Mouse (Mus musculus) cerebellum, postnatal 25 days (tissue): ENCODE measurements around the gene Dcaf10.

Experiments
- DNase-seq, 2 experiments: peaks; one replicate each; pipeline ENCODE4 v3.0.0; 2021; ENCODE audit warnings: mixed read lengths in 2 of 2

Dcaf10 gene

DNA sequence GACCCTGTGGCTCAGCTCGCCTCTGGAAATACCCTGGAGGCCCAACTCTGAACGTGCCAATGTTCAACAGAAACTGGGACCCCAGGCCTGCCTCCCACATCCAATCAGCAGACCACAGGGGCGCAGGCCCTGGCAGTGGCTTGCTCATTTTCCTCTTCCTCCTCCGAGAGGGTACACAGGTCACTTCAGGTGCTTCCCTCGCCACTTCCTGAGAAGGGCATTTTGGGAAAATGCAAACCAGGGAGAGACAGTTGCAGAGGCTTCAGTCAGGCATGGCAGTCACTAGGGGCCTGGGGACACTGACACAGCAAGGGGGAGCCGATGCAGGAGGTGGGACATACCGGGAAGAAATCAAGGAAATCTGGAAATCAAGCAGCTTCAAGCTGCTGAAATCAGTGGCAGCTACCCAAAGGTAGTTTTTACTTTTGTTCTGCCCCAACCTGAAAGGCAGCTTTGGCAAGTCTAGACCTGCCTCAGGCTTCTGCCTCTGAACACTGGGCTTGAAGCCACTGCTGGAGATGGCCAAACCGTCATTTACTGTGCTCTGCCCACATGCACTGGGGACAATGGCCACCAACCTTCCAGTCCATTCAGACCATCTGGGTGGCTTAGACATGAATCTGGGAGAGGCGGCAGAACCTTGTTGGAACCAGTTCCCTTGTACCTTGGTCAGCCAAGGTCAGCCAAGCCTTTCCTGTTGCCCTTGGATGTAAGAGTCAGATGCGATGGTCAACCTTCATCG lies 79.8 kb downstream of the Dcaf10 start:
- no peak for DNase-seq

DNA sequence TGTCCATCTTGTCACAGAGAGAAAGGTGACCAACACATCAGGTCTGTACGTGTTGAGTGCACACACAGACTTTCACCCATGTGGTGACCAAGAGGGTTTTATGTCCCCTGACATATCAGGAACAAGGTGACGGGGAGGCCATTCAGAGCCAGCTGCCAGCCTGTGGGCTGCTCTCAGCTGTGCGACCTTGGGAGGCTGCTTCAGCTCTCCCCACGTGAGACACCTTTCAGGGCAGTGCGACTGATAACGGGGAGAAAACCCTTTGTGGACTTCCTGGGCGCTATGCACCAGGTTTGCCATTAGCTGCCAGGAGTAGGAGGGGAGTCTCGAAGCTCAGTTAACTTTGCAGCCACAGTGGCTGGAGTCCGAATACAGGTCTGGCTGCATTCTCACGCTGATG lies 80.7 kb downstream of the Dcaf10 start:
- DNase-seq = no peak

DNA sequence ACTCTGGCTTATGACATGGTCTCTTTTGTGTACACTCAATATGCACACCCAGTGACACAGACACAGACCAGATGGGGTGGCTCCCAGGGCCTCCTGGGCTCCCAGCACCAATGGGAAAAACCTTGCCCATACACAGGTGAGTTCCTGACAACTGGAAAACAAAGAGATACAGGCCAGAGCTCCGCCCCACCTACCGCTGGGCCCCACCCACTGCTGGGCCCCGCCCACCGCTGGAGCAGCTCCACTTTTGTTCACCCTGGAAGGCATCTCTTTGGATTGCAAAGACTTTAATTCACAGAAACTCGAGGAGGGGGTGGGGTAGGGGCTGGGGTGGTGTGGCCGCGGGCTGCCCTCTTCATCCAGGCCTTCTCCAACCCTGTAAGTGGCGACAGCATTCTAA lies 81.5 kb downstream of the Dcaf10 start:
- no peak for DNase-seq

DNA sequence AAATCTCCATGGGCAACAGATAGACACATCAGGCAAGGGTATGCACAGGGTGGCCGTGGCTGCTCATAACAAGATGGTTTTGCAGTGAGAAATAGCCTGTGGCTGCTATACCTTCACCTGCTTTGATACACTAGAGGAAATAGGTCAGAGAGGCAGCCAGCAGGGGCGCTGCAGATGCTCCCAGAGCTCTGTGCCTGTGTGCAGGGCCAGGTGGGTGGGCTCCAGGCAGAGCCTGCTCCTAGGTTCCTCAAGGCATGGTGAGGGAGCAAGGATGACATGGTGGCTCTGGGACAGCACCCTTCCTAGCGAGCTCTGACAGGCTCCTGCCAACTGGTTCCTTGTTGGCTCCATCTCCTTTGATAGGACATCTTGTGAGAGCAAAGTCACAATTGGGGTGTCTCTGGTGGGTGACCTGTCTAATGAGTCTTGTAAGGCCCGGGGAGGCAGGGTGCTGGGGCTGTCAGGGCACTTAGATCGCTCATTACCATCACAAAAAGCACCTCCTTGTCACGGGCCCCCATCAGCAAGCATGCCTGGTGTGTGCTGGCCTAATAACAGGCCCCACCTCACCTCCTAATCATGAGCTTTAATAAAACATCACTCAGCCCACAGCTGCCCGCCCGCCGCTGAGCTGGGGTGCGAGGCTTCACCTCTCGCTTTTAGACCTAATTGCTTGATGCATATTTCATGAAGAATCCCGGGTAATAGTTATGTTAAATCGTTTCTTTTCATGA lies 85.0 kb downstream of the Dcaf10 start:
- DNase-seq = peak in 1 of 2 experiments; percentile 30
